Mouse (Mus musculus): ENCODE results near the gene Pex1.
"Not testable (repeated sequence)": the region's sequence is repeated elsewhere in the genome, so short reads cannot be mapped to it uniquely, and the experiment has no call there.

Gene Pex1

DNA sequence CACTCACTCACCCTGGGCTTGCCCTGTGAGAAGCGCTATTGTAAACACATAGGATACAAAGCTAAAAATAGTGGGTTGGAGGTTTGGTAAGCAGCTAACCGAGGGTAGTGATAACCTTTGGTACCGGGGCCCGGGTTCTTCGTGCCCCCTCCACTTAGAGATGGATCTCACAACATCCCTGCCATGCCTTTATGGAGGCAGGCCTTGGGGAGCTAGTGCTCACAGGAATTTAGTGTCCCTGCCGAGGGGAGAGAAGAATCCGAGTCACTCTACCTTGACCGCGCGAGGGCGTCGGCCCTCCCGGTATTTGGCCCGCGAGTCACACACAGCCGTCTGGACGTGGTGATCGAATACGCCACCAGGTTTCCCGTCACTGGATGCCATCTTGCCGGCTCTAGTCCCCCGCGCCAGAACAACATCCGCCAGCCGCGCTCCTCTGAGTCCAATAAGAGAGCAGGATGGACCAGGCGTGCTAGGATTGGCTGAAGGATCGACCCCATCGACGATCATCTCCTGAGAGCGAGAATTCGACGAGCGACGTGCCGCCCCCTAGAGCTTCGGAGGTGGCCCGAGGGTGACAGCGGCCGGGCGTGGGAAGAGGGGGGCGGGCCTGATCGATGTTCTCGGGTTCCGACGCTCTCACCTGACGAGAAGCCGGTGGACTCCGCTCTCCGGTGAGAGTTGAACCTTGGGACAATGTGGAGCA lies at the start of gene Pex1:
Pex1 (plus strand) TSS at position 374 of the 706 bp plus-strand sequence.
- peak; percentile 96 for DNase-seq (ENCODE audit: low read depth, low spot score)

DNA sequence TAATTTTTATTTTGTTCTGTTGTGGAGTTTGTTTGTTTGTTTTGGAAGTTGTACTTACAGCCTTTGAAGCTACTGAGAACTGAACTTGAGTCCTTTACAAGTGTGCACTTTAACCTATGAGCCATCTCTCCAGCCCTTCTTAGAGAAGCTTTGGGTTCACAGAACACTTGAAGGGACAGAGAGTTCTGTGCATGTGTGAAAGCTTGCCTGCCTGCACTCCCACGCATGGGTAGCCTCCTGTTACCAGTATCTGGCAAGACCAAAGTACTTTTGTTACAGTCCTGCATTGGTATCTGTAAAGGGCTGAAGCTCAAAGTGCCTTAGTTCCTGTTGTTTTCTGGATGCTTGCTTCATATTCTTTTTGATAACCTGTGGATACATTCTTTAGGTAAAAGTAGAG lies 49.6 kb upstream of the Pex1 start:
- DNase-seq (ENCODE audit: low read depth, low spot score), result no peak

DNA sequence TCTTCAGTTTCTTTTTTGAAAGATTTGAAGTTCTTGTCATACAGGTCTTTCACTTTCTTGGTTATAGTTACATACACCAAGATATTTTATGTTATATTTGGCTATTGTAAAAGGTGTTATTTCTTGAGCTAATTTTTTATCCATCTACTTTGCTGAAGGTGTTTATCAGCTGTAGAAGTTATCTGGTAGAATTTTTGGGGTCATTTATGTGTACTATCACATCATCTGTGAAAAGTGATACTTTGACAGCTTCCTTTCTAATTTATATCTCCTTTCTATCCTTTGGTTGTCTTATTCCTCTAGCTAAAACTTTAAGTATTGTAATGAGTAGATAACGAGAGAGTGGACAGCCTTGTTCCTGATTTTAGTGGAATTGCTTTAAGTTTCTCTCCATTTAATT lies 44.4 kb upstream of the Pex1 start:
- no peak for DNase-seq (ENCODE audit: low read depth, low spot score)

DNA sequence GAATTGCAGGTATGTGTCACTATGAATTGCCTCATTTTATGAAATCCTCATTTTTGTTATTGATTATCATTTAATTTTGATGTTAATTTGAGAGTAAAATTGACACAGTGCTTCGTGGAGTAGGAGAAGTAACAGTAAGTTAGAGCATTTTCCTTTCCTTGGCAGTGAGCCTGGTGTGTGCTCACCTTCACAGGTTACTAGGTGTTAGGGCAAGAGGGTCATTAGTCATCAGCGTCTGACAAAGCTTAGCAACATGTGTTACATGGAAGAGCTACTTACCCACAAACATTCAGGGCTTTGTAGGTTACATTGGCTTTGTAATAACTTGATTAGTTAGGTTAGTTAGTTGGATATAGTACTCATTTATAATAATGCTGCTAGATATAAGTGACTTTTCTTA lies 41.7 kb upstream of the Pex1 start:
- no peak for DNase-seq (ENCODE audit: low read depth, low spot score)

DNA sequence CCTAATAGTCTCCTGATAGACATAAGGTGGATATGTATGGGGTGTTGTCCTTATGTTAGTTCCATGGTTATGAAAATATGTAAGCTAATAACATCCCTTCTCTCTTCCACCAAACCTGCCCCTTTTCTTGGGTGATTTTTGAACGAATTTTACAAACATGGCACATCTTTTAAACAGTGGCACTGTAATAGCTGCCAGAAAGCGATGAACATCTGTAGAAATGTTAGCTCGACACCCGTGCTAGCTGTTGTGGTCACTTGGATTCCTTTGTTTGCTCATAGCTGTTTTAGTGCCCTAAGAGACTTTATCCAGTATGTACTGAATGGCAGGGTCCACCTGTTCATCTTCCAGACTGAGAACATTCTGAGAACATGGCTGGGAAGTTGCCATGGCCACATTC lies 24.6 kb upstream of the Pex1 start, which contains the start of gene 1700109H08Rik:
1700109H08Rik (plus strand) TSS at position 301 of the 400 bp plus-strand sequence.
- no peak for DNase-seq (ENCODE audit: low read depth, low spot score)

DNA sequence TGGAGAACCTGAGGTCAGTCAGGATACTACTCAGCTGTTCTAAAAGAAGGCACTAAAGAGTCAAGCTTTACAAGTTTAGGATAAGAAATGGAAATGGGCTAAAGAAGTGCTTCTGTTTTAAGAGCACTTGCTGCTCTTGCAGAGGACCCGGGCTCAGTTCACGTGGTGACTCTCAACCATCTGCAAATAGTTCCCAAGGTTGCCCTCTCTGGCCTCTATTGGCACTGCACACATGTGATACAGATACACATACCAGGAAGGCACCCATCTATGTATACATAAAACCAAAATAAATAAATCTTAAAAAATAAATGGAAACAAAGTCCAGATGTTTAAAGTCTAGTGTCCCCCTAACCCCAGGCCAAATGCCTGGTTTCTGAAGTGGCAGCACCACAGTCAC lies 21.0 kb upstream of the Pex1 start:
- DNase-seq (ENCODE audit: low read depth, low spot score), result no peak

DNA sequence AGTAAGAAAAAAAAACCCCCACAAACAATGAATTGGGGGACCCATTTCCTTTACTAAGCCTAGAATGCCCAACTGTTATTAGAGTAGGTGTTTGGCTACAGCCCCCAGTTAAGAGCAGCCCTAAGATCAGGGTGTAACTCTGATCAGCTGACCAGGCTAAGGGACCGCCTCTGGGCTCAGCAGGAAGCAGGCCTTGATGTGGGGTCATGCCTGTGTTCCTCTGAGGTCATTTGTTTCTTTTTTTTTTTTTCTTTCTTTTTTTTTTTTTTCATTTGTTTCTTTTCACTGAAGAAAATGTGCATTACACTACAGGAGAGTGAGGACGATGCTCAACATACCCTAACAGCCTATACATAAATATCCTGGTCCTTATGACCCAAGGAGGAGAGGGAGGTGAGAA lies 17.9 kb upstream of the Pex1 start:
- no peak for DNase-seq (ENCODE audit: low read depth, low spot score)

DNA sequence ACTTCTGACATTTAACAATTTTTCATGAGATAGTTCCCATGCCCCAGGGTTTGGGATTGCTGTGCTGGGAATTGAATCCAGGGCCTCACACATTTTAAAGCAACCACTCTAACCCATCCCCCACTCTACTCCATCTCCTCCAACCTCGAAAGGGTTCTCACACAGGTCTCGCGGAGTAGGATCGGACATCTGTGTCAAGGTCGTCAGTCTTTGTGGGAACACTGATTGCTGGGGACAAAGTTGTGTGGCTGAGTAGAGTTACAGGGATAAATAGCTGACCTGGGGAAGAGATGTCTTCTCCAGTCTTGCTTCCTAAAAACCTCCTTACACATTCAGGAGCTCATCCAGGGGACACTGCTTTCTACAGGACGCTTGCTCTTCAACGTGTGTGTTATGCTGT lies 16.8 kb upstream of the Pex1 start:
- DNase-seq (ENCODE audit: low read depth, low spot score), result no peak

DNA sequence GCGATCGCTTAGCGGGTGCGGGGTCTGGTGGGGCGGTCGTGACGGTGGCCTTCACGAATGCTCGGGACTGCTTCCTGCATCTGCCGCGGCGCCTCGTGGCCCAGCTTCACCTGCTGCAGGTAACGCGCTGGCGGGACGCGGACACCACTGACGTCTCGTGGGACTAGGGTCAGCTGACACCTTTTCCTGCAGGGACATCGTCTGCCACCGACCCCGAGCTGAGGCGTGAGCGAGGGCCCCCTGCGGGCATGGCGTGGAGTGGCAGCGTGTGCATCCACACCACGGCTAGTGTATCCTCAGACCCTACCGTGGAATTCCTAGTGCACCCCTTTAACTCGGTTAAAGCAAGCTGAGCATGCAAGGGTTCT lies 517 bp downstream of the Pex1 start, which contains the start of gene Rbm48:
Rbm48 (minus strand) TSS at position 187 of the 368 bp plus-strand sequence.
- DNase-seq (ENCODE audit: low read depth, low spot score), result peak; percentile 67

DNA sequence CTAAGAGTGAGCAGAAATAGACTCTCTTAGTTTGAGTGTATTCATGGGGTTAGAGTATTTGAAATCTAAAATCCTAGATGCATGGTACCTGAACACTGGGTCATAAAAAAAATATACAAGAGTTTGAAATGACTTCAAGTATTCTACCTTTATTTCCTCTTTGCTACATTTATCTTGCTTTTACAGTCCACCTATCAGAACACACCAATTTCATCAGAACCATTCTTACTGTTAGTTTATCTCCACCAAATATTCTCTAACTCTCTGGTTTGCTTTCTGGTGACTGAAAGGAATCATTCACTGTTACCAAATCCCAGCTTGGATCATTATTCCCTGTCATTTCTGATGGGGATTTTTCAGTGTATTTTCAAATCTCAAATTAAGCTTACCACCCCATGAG lies 1.3 kb downstream of the Pex1 start:
- no peak for DNase-seq (ENCODE audit: low read depth, low spot score)

DNA sequence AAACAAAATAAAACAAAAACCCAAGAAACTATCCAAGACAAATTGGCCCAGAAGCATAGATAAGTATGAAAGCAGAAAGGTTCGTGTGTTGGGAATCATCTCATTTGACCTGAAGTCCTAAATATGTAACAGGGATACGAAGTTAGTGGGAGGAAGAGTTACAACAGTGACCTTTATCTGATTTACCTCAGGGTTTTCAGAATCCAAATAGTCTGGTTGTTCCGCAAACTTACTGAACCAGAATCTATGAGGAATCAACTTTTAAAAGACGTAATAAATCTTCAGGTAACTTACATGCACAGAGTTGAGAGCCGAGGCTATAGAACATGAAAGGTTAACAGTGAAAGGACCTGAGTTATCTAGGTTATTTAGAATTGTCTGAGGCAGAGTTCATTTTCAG lies 2.9 kb downstream of the Pex1 start:
- DNase-seq (ENCODE audit: low read depth, low spot score), result no peak

DNA sequence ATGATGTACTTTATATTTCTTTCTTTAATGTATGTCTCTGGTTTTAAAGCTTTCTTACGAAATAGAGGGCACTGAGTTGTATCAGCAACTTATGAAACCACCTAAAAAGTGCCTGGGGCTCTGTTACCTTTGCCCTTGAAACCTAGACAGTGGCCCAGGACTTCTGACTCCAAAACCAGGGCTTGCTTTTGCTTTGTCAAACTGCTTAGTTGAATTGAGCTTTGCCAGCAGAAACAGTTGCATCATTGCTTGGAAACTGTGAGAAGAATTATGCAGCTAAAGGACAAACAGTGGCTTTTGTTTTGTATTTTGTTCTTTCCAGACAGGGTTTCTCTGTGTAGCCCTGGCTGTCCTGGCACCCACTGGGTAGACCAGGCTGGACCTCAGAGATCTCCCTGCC lies 4.4 kb downstream of the Pex1 start:
- no peak for DNase-seq (ENCODE audit: low read depth, low spot score)

DNA sequence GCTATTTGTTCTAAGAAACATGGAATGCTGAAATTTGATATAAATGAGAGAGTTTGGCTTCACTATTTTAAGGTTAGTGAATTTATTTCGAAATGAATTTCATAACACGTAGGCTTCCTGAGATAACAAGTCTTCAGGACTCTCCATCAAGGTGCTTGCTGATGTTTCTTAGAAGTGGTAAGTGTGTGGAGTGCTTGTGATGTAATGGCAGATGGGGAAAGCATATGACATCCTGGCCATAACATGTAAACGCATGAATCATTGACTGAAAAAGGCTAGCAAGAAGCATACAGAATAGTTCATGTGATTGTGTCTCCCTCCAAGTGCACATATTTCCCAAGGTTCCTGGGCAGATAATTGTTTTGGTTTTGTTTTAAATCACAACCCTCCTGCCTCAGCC lies 4.9 kb downstream of the Pex1 start:
- no peak for DNase-seq (ENCODE audit: low read depth, low spot score)

DNA sequence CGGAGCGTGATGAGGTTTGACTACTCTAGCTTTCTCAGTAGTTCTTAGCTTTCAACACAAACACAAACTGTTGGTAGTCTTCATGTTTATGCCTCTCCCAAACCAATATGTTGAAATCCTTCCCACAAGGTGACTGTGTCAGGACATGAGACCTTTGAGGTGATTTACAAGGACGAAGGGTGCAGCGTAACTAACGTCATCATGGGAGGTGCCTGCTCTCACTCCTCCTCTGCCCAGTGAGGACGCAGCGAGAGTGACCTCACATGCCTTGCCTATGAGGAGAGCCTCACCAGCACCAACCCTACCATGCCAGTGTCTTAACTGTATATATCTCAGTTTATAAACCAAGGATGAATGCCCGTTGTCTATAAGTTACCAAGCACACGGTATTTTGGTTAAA lies 11.2 kb downstream of the Pex1 start:
- no peak for DNase-seq (ENCODE audit: low read depth, low spot score)

DNA sequence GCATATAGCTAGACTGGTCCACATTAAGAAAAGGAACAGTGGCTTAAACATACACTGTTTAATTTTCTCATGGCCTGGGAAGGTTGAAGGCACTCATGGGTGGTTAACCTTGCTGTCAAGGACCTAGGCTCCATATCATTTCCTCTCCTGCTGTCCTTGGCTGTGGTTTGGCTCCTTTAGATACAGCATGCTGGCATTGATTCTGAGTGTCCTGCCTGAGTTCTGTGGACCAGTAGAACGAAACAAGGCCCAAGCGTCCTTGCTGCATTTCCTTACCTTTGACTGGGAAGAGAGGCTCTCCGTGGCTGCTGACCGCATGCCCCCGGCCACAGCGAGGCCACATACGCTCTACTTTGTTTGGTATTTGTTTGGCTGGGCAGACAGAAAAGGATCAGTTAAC lies 13.4 kb downstream of the Pex1 start:
- DNase-seq (ENCODE audit: low read depth, low spot score), result no peak

DNA sequence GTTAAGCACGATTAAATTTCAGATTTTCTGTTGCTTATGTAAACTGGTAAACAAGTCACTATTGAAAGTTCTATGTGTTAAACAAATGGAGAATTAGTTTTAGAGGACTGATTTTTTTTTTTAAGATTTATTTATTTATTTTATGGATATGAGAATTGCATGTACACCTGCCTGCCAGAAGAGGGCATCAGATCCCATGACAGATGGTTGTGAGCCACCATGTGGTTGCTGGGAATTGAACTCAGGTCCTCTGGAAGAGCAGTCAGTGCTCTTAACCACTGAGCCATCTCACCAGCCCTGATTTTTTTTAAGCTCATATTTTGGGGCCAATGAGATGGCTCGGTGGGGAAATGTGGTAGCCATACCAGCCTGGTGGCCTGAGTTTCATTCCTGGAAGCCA lies 16.0 kb downstream of the Pex1 start:
- not testable (repeated sequence) for DNase-seq (ENCODE audit: low read depth, low spot score)

DNA sequence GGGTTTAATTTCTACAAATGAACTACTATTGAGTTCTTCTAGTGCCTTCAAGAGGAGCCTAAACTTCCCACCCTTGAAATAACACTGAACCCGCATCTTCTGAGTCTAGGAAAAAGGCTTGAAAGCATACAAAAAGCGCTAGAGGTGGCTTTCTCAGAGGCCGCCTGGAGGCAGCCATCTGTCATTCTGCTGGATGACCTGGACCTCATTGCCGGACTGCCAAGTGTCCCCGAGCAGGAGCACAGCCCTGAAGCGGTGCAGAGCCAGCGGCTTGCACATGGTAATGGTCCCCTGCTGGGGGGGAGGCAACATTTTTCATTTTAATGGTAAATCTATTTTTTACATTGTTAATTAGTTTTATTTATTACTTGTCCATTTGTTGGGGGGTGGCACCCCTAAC lies 24.6 kb downstream of the Pex1 start:
- no peak for DNase-seq (ENCODE audit: low read depth, low spot score)

DNA sequence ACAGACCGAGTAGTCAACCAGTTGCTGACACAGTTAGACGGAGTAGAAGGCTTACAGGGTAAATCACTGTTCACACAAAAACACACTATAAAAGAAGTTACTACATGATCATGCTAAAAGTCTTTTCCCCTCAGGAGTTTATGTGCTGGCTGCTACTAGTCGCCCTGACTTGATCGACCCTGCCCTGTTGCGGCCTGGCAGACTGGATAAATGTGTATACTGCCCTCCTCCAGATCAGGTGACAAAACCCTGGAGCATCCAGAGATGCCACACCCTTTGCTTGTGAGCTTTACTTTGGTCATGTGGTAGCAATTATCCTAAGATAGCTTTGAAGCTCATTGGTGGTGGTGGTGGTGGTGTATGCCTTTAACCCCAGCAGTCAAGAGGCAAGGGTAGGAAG lies 34.2 kb downstream of the Pex1 start:
- no peak for DNase-seq (ENCODE audit: low read depth, low spot score)

DNA sequence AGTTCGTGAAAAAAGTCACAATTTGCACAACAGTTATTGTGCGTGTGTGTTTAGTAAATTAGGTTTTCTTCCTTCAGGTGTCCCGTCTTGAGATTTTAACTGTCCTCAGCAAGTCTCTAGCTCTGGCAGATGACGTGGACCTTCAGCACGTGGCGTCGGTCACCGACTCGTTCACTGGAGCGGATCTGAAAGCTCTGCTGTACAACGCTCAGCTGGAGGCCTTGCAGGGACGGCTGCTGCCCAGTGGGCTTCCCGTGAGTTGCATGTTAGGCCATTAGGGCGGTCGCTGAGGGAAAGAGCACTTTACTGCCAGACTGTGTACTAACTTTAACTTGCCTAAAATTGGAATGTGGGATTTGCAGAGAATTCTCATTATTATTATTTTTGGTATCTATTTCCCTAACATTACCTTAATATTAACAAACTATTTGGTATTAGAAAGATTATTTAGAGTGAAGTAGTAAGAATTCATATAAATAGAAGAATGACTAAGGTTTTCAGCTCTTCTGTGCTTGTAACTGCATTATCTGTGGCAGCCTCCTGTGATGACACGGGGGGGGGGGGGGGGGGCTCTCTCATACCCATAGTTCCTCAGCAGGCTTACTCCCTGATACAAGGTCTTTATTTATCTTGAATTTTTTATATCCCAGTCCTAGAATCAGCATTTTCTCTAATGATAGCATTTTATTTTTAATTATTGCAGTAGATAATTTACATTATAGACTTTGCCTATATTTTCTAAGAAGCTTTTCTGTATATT lies 35.8 kb downstream of the Pex1 start:
- DNase-seq (ENCODE audit: low read depth, low spot score), result no peak

DNA sequence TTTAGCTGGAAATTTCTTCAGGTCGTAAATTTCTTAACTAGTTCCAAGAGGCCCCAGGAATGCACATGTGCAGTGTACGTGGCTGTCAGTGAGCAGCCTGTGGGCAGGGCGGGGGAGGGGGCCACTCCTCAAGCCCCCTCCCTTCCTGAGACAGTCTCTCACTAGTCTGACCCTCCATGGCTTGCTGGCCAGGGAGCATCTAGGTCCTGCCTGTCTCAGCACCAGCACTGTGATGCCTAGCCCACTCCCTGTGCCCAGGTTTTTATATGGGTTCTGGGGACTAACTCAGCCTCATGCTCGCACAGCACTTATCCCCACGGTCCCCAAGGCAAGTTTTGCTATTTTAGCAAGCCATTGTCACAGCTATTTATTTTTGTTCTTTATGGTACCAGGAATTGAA lies 36.4 kb downstream of the Pex1 start:
- DNase-seq (ENCODE audit: low read depth, low spot score), result no peak

DNA sequence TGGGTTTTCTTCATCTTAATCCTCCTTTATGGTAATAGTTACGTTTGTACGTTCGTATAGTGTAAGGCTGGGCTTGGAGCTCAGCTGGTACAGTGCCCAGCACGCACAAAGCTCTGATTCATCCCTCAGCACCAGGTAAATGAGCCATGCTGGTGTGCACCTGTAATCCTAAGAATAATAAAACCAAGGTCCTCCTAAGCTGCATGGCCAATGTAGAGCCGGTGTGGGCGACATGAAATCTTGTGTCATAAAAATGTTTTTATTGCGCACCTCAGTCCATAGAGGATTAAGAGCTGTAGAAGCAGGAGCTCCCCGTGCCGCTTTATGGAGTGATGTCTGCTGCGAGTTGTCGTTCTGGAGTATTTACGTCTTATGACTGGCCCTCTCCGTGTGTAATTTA lies 37.4 kb downstream of the Pex1 start:
- no peak for DNase-seq (ENCODE audit: low read depth, low spot score)

DNA sequence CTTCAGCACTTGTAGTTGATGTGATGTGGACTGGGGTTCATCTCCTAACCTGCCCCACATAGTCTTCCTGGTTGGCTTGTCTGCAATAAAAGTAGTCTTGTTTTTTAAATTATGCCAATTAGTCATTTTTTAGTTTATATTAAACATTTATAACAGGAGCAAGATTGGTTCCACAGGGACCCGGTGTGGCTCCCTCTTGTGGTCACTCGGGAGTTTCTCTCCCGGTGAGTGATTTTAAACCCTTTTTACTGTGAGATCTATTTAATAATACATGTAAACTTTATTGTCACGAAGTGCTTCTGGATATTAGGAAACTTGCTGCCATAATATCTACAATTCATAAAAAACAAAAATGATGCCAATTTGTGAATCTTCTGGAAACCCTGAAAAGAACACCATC lies 38.1 kb downstream of the Pex1 start:
- DNase-seq (ENCODE audit: low read depth, low spot score), result no peak

DNA sequence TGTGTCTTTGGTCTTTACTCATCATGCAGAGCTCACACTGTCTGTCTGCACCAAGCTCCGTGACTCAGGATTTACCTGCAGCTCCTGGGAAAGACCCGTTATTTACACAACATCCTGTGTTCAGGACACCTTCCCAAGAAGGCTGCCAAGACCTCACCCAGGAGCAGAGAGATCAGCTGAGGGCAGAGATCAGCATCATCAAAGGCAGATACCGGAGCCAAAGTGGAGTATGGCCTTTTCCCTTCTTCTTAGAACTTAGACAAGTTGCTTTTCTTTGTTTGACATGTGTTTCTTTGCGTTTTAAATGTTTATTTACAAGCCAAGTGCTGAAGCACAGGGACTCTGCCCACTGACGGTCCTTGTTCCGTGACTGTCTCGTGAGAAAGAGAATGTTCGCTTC lies 39.4 kb downstream of the Pex1 start:
- no peak for DNase-seq (ENCODE audit: low read depth, low spot score)

Data from brain, embryonic 18.5 days (tissue).